Mouse (Mus musculus): ENCODE measurements at regions not wholly inside any gene's neighbourhood (a gene's known extent, or its start where the extent isn't known, plus 50 kb on each side); places are given as distances from the start of the nearest gene placed in this dataset.

- no peak for DNase-seq (ENCODE audit: low spot score in 2 of 2)
Observed at GRCm38 (mm10) chr1:128738152-128738551, 146.1 kb upstream of the Cxcr4 start.

- DNase-seq (ENCODE audit: low spot score in 2 of 2): no peak
Observed at GRCm38 (mm10) chr1:128734857-128735256, 142.8 kb upstream of the Cxcr4 start.

DNA sequence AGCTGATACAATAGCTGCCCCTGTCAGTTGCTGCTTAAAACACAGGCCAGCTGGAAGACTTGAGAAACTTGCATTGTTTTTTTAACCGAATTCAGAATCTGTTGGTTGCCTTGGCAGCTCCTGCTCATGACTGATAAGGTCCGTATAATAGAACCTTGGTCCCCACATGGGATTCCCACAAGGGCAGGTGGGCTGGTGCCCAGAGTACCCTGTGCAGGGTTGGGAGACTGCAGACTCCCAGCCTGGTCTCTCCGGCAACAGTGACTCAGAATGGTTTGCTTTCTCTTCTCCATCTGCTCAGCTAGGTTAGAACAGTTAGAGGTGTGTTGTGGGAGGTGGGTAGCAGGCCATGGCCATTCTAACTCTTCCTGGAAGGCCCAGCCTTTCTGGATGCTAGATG is 139.4 kb upstream of the Cxcr4 start:
- DNase-seq (ENCODE audit: low spot score in 2 of 2): no peak

DNA sequence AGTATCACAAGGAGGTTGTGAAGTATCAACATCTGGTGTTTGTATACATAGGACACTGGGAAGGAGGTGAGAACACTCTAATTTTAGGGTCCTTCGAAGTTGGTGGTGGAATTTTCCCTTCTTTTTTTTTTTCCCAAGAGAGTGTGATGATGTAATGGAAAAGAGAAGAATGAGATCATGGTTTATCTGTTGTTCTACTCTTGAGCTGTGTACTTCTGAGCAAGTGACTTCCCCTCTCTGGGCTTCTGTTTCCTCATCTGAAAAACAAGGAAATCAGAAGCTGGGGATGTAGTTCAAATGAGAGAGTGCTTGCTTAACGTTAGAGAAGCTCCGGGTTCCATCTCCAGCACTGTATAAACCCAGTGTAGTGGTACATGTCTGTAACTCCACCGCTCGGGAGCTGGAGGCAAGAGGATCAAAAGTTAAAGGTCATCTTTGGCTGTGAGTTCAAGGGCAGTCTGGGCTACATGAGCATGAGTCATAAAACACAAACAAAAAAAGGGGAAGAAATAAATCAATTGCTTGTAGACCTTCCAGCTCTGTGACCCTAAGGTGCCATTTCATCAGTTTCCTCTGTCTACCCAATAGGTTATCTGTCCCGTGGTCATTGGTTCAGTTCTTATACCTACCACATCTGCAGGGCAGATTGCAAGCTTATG is 132.5 kb upstream of the Cxcr4 start:
- DNase-seq (ENCODE audit: low spot score in 2 of 2): no peak

GRCm38 (mm10) chr1:128723843-128724242 is 131.8 kb upstream of the Cxcr4 start:
- DNase-seq (ENCODE audit: low spot score in 2 of 2): no peak

DNA sequence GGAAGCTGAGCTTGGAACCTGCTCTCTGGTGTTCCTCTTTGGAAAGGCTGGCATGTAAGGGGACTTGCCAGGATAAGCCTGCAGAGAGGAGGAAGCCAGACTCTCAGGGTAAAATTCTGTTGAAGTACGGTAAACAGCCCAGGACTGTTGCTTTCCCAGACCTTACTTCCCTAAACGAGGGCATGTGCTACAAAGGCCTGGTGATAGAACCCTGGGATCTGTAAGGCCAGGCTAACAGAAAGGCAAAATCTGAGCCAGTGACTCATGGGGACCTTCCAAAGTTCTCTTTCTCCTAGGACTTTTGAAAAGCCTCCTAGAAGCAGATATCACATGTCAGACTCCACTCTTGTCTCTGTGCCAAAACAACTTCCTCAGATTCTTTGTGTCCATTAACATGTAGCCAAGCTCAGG is 130.0 kb upstream of the Cxcr4 start:
- no peak for DNase-seq (ENCODE audit: low spot score in 2 of 2)

- DNase-seq (ENCODE audit: low spot score in 2 of 2): no peak
Observed at GRCm38 (mm10) chr1:128714843-128715242, 122.8 kb upstream of the Cxcr4 start.

- DNase-seq (ENCODE audit: low spot score in 2 of 2): no peak
Observed at GRCm38 (mm10) chr1:128712876-128713275, 120.8 kb upstream of the Cxcr4 start.

DNA sequence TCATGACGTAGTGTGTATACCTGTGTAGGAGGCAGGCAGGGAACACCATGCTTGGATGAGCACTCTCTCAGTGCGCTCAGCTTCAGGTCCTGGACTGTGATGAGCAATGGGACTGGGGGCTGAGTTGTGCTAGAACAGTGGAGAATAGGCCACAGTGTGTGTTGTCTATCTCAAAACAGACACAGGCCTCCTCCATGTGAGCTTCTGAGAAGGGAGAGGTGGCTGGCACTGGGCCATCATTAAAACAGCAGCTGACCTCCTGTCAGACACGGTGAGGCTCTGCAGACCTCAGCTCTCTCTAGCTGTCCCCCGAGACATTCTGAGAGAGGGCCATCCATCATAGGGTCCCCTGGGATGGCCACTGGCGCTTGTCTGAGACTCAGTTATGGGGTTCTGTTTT is 119.0 kb upstream of the Cxcr4 start:
- no peak for DNase-seq (ENCODE audit: low spot score in 2 of 2)

DNA sequence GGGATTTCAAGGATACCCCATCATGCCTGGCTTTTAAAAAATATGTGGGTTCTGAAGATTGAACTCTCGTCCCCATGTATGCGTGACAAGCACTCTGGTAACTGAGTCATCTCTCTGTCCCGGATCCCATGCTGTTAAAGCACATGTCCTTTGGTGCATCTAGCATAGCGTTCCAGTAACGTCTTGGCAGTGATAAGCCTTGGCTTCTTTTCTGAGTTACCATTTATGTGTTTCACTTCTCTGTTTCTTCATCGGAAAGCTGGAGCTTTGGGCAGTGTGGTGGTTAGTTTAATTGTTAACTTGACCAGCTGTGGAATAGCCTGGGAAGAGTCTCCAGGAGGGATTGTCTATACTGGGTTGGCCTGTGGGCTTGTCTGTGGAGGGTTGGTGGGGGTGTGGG is 115.7 kb upstream of the Cxcr4 start:
- DNase-seq (ENCODE audit: low spot score in 2 of 2): no peak

DNA sequence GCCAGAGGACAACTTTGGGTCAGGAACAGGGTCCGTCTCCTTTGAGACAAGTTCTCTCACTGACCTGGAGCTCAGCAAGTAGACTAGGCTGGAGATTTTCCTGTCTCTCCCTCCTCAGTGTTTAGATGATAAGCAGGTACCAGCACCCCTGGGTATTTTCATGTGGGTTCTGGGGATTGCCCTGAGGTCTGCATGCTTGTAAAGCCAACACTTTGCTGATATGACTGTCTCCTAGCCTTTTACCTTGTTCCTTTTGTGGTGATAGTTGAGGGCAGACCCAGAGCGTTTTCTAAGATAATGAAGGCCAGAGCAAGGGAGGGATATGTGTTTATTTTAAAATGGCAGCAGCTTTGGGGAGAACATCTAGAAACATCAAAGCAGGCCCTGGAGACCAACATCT is 114.1 kb upstream of the Cxcr4 start:
- no peak for DNase-seq (ENCODE audit: low spot score in 2 of 2)

DNA sequence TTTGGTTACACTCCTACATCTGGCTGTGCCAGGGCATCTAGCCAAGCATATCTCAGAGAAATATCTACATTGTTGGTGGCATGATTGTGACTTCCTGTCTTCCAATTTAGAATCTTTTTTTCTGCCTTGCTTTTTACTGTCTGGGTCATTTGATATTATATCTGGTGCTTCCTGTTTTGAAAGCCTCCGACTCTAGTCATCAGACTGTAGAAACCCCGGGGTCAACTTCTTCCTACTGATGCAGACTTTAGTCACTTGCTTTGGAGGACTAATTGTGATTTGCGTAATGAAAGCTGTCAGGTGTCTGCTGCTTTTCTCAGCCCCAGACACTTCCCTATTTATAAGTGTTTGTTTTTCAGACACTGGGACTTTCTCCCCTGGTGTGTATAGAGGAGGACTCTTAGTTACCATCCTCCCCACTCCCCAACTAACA is 113.0 kb upstream of the Cxcr4 start:
- no peak for DNase-seq (ENCODE audit: low spot score in 2 of 2)

GRCm38 (mm10) chr1:128701326-128701725 is 109.2 kb upstream of the Cxcr4 start:
- DNase-seq (ENCODE audit: low spot score in 2 of 2): no peak

- no peak for DNase-seq (ENCODE audit: low spot score in 2 of 2)
Observed at GRCm38 (mm10) chr1:128697962-128698361, 105.9 kb upstream of the Cxcr4 start.

DNA sequence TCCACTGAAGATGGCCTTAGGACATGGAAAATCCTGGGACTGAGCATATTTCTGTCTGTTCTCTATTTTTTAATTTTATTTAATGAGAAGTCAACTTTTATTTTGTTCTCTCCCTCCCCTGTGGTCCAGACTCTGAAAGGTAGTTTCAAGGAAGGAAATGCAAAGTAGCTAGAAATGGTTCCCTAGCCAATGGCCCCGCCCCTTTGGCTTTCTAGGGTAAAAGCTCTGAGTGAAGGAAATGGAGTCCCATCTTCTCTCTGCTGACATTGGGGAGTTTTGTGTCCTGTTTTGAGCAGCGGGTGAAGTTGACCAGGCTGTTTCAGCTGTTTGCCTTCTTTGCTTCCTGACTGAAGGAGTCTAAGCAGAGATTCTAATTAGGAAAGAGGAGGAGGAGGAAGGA is 103.8 kb upstream of the Cxcr4 start:
- no peak for DNase-seq (ENCODE audit: low spot score in 2 of 2)

GRCm38 (mm10) chr1:128692799-128693198 is 100.7 kb upstream of the Cxcr4 start:
- no peak for DNase-seq (ENCODE audit: low spot score in 2 of 2)

- no peak for DNase-seq (ENCODE audit: low spot score in 2 of 2)
Observed at GRCm38 (mm10) chr1:128692313-128692712, 100.2 kb upstream of the Cxcr4 start.

DNA sequence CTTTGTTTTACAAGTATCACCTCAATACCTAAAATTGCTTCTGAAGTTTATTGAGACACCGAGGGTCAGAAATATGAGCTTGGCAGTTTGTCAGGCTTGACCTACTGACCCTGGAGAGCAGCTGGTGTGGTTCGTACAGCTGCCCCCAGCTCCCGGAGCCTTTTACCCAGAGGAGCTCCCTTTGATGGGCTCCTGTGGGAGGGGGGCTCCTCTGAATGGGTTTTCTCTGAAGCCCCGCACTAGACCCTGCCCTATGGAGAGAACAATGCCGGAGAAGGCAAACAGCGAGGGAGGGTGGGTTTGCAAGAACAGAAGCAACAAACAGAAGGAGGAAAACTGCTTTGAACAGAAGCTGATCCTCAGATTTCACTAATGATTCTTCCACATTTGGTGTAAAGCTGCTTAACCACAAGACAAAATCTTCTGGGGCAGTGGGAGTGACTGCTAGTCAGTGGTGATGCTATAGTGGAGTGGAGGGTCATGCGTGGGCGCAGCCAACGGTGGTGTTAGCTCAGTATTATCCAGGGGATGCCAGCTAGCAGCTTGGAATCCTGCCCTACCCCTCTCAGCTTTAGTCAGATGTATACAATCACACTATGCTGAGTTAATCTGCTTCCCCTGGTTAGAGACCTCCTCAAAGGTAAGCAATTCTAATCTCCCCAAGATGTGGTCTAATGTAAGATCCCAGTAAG is 95.3 kb upstream of the Cxcr4 start:
- no peak for DNase-seq (ENCODE audit: low spot score in 2 of 2)

DNA sequence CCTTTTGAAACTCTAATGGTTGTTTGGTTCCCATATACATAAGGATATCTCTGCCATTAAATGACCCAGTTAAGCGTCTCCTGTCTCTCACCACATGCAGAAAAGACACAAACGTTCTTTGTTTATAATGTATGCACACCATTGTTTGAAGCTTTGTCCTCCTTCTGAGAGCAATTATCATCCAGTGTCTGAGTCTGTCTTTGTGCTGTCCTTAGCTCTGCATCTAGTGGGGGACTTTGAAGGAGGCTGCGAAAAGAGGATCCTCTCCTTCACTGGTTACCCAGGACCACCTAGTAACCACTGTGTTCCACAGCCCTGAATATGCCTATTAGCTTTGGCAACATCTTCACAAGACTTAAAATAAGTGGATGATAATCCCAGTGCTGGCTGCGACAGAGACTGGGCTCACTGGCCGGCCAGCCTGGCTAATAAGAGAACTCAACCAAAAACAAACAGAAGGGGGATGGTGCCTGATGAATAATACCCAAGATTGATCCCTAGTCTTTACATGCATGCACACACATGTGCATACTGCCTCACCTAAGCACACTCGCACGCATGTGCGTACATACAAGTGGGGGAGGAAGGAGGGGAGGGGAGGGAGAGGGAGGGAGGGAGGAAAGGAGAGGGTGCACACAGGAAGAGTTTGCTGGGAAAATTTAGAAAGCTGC is 93.5 kb upstream of the Cxcr4 start:
- no peak for DNase-seq (ENCODE audit: low spot score in 2 of 2)

GRCm38 (mm10) chr1:128682942-128683341 is 90.8 kb upstream of the Cxcr4 start:
- DNase-seq (ENCODE audit: low spot score in 2 of 2): peak in 1 of 2 experiments; percentile 15

GRCm38 (mm10) chr1:128681261-128681660 is 89.2 kb upstream of the Cxcr4 start:
- no peak for DNase-seq (ENCODE audit: low spot score in 2 of 2)

DNA sequence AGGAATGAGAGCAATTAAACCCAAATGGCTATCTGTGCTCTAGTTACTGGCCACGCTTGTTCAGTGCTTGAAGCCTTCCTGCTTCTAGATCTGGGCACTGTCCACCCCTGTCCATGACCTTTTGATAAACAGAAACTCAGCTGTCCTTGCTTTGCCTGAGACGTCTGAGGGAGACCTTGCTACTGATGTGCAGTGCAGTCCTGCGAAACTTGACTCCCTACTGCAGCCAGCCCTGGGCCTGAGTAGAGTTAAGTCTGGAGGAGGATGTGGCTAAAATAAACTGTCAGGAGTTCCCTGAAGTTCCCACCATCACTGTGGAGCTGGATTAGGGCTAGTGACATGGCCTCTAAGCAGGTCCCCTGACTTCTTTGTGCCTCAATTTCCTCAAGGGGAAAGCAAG is 88.4 kb upstream of the Cxcr4 start:
- DNase-seq (ENCODE audit: low spot score in 2 of 2): no peak

- DNase-seq (ENCODE audit: low spot score in 2 of 2): no peak
Observed at GRCm38 (mm10) chr1:128680012-128680411, 87.9 kb upstream of the Cxcr4 start.
